Mouse (Mus musculus) embryonic stem cell, embryonic (primary cell): ENCODE data around the gene H2-Ob.

Experiments used
- CTCF ChIA-PET, 4 experiments: fragments of 300-600 bp in 2 of 4; fragments of 350-600 bp in 2 of 4; sonication (Branson Sonifier 250); formaldehyde crosslinking; loops; one replicate each; lab custom pipeline; 2022; ENCODE audit warnings: inconsistent platforms in 2 of 4; lab: Charles Lee
- POLR2A ChIA-PET, 4 experiments: fragments of 300-600 bp in 2 of 4; fragments of 350-600 bp in 2 of 4; sonication (Branson Sonifier 250); formaldehyde crosslinking; loops; one replicate each; lab custom pipeline; 2022; ENCODE audit warnings: antibody characterized with exemption in 4 of 4, inconsistent platforms in 1 of 4; lab: Charles Lee

Gene H2-Ob

GRCm38 (mm10) chr17:34238706-34239105 is at the start of gene H2-Ob:
Gene H2-Ob (plus strand): TSS chr17:34238903.
- CTCF ChIA-PET, result interaction anchor here in 3 of 4 experiments (0.9 to 2.9 kb wide), 4 partner anchors 11 to 75 kb away, joined by 3 to 11 read pairs (median 4); no protein-coding TSS in a partner anchor
- POLR2A ChIA-PET, result interaction anchor here in 1 of 4 experiments (0.6 kb wide), 1 partner anchor 117 kb away, joined by 6 read pairs; no protein-coding TSS in a partner anchor

GRCm38 (mm10) chr17:34188986-34189385 is 49.7 kb upstream of the H2-Ob start:
- ChIA-PET POLR2A (no interaction called here), CTCF (no interaction called here)

GRCm38 (mm10) chr17:34192852-34193251 is 45.9 kb upstream of the H2-Ob start:
- CTCF ChIA-PET, result interaction anchor here in 1 of 4 experiments (1.1 kb wide), 1 partner anchor 219 kb away, joined by 4 read pairs; no protein-coding TSS in a partner anchor

GRCm38 (mm10) chr17:34193468-34193867 is 45.2 kb upstream of the H2-Ob start:
- ChIA-PET POLR2A (interaction anchor here in 1 of 4 experiments (2.8 kb wide), 1 partner anchor 74 kb away, joined by 8 read pairs; the partner anchor contains the start of gene H2-DMa), CTCF (interaction anchor here in 1 of 4 experiments (0.7 kb wide), 1 partner anchor 249 kb away, joined by 8 read pairs; no protein-coding TSS in a partner anchor)

More at GRCm38 (mm10) chr17:34192852-34193251, 45.9 kb upstream of the H2-Ob start:
- POLR2A ChIA-PET, result interaction anchor here in 1 of 4 experiments (2.8 kb wide), 1 partner anchor 73 kb away, joined by 8 read pairs; the partner anchor contains the start of gene H2-DMa

GRCm38 (mm10) chr17:34194723-34195122 is 44.0 kb upstream of the H2-Ob start:
- ChIA-PET POLR2A (interaction anchor here in 1 of 4 experiments (0.6 to 1.2 kb wide), 3 partner anchors 11 to 109 kb away, joined by 3 to 4 read pairs (median 4); no protein-coding TSS in a partner anchor), CTCF (interaction anchor here in 1 of 4 experiments (0.9 kb wide), 1 partner anchor 24 kb away, joined by 4 read pairs; no protein-coding TSS in a partner anchor)

GRCm38 (mm10) chr17:34196491-34196890 is 42.2 kb upstream of the H2-Ob start:
- ChIA-PET POLR2A (interaction anchor here in 3 of 4 experiments (0.6 to 2.2 kb wide), 6 partner anchors 10 to 117 kb away, joined by 3 to 8 read pairs (median 4); partner anchors contain the start of genes Psmb9 (in 2 of the 3), Tap1 (in 2 of the 3) and H2-DMa (in 1 of the 3)), CTCF (interaction anchor here in 3 of 4 experiments (0.6 to 1.2 kb wide), 7 partner anchors 9 to 1224 kb away, joined by 3 to 5 read pairs (median 3); partner anchors contain the start of genes Psmb9 (in 1 of the 3) and Tap1 (in 1 of the 3))

GRCm38 (mm10) chr17:34196941-34197894 is 41.5 kb upstream of the H2-Ob start, which contains the start of gene Psmb8:
Gene Psmb8 (plus strand): TSS chr17:34197721.
- POLR2A ChIA-PET, result interaction anchor here in 3 of 4 experiments (0.6 to 2.2 kb wide), 8 partner anchors 10 to 246 kb away, joined by 3 to 8 read pairs (median 4); partner anchors contain the start of genes Psmb9 (in 3 of the 3), Tap1 (in 3 of the 3), B3galt4 (in 1 of the 3) and H2-DMa (in 1 of the 3)
- CTCF ChIA-PET, result interaction anchor here in 3 of 4 experiments (0.6 to 1.2 kb wide), 7 partner anchors 58 to 1223 kb away, joined by 3 to 5 read pairs (median 3); no protein-coding TSS in a partner anchor

GRCm38 (mm10) chr17:34197904-34198520 is 40.7 kb upstream of the H2-Ob start:
- ChIA-PET POLR2A (interaction anchor here in 1 of 4 experiments (0.7 to 2.2 kb wide), 2 partner anchors 18 to 78 kb away, joined by 3 to 8 read pairs; partner anchors contain the start of gene H2-DMa), CTCF (interaction anchor here in 2 of 4 experiments (0.7 to 1.2 kb wide), 2 partner anchors 59 to 242 kb away, joined by 3 to 9 read pairs; no protein-coding TSS in a partner anchor)

- POLR2A ChIA-PET, result interaction anchor here in 2 of 4 experiments (0.7 to 2.2 kb wide), 3 partner anchors 19 to 79 kb away, joined by 3 to 8 read pairs (median 3); partner anchors contain the start of gene H2-DMa (in 1 of the 2)
- CTCF ChIA-PET, result interaction anchor here in 3 of 4 experiments (0.6 to 1.2 kb wide), 3 partner anchors 59 to 693 kb away, joined by 3 to 9 read pairs (median 3); no protein-coding TSS in a partner anchor
Observed at GRCm38 (mm10) chr17:34198521-34198912, 40.2 kb upstream of the H2-Ob start.

GRCm38 (mm10) chr17:34199050-34199619 is 39.6 kb upstream of the H2-Ob start:
- ChIA-PET CTCF (interaction anchor here in 3 of 4 experiments (0.6 to 1.2 kb wide), 4 partner anchors 51 to 692 kb away, joined by 3 read pairs; no protein-coding TSS in a partner anchor), POLR2A (interaction anchor here in 1 of 4 experiments (0.7 kb wide), 1 partner anchor 24 kb away, joined by 3 read pairs; no protein-coding TSS in a partner anchor)

- CTCF ChIA-PET, result interaction anchor here in 2 of 4 experiments (0.8 to 1.2 kb wide), 2 partner anchors 29 to 30 kb away, joined by 3 to 4 read pairs; no protein-coding TSS in a partner anchor
- POLR2A ChIA-PET, result no interaction called here
Observed at GRCm38 (mm10) chr17:34200047-34200446, 38.7 kb upstream of the H2-Ob start.

GRCm38 (mm10) chr17:34200772-34201505 is 37.8 kb upstream of the H2-Ob start:
- CTCF ChIA-PET, result interaction anchor here in 3 of 4 experiments (0.7 to 1.2 kb wide), 5 partner anchors 15 to 1519 kb away, joined by 3 to 4 read pairs (median 3); no protein-coding TSS in a partner anchor
- POLR2A ChIA-PET, result no interaction called here

GRCm38 (mm10) chr17:34201506-34202055 is 37.1 kb upstream of the H2-Ob start:
- CTCF ChIA-PET, result interaction anchor here in 2 of 4 experiments (0.7 to 1.2 kb wide), 3 partner anchors 31 to 1520 kb away, joined by 3 to 4 read pairs (median 3); no protein-coding TSS in a partner anchor
- POLR2A ChIA-PET, result no interaction called here

GRCm38 (mm10) chr17:34202760-34203442 is 35.8 kb upstream of the H2-Ob start:
- ChIA-PET CTCF (no interaction called here), POLR2A (no interaction called here)

- CTCF ChIA-PET, result interaction anchor here in 2 of 4 experiments (0.6 to 0.7 kb wide), 3 partner anchors 17 to 1755 kb away, joined by 3 to 4 read pairs (median 3); no protein-coding TSS in a partner anchor
Observed at GRCm38 (mm10) chr17:34203444-34203843, 35.3 kb upstream of the H2-Ob start, which contains the start of gene Tap2. Gene Tap2 (plus strand): TSS chr17:34203527.

More at GRCm38 (mm10) chr17:34203444-34203843, 35.3 kb upstream of the H2-Ob start, which contains the start of gene Tap2:
- POLR2A ChIA-PET, result interaction anchor here in 2 of 4 experiments (0.7 to 1.0 kb wide), 2 partner anchors 17 to 126 kb away, joined by 3 to 4 read pairs; no protein-coding TSS in a partner anchor
